Mouse (Mus musculus) intestine, embryonic 16.5 days (tissue): ENCODE measurements at regions not wholly inside any gene's neighbourhood (a gene's known extent, or its start where the extent isn't known, plus 50 kb on each side); places are given as distances from the start of the nearest gene placed in this dataset.
A peak's percentile ranks its signal among the peaks of the same experiment; 100 is the strongest.

Source experiments
- ATAC-seq: fragments of 200-750 bp; cut with Nextera tagmentation; 2 replicates; pipeline ENCODE4 v1.8.0; 2017; ENCODE audit warnings: moderate TSS enrichment, moderate library complexity
- H3K27ac ChIP-seq: fragments of 300-500 bp; sonication (generic); 2 replicates; pipeline ENCODE4 v1.5.1; 2014; ENCODE audit warnings: mild to moderate bottlenecking, low read length
- H3K27me3 ChIP-seq: fragments of 300-500 bp; sonication (generic); replicated peaks from 2 replicates; pipeline ENCODE4 v1.6.1; 2014; ENCODE audit warnings: low read length, control low read depth, mixed read lengths; ENCODE audit not compliant: control insufficient read depth, insufficient read depth
- H3K36me3 ChIP-seq: fragments of 300-500 bp; sonication (generic); 2 replicates; pipeline ENCODE4 v1.6.1; 2014; ENCODE audit warnings: low read length, control low read depth; ENCODE audit not compliant: control insufficient read depth, insufficient read depth
- H3K4me1 ChIP-seq: fragments of 300-500 bp; sonication (generic); 2 replicates; pipeline ENCODE4 v1.6.1; 2014; ENCODE audit warnings: low read length, control low read depth, mixed read lengths; ENCODE audit not compliant: control insufficient read depth, insufficient read depth
- H3K4me2 ChIP-seq: fragments of 300-500 bp; sonication (generic); 2 replicates; pipeline ENCODE4 v1.6.1; 2014; ENCODE audit warnings: low read depth, low read length, control low read depth
- H3K4me3 ChIP-seq: fragments of 300-500 bp; sonication (generic); 2 replicates; pipeline ENCODE4 v1.5.1; 2014; ENCODE audit warnings: mild to moderate bottlenecking, low read length
- H3K9ac ChIP-seq: fragments of 300-500 bp; sonication (generic); 2 replicates; pipeline ENCODE4 v1.6.1; 2014; ENCODE audit warnings: low read depth, low read length
- H3K9me3 ChIP-seq: fragments of 300-500 bp; sonication (generic); 2 replicates; pipeline ENCODE4 v1.6.1; 2016; ENCODE audit warnings: low read length, control low read depth; ENCODE audit not compliant: control insufficient read depth
- WGBS: fragments of 180-500 bp; shearing (Covaris S2); extraction: QIAGEN DNeasy Blood & Tissue Kit; methylation state at CpG from one replicate; pipeline ENCODE4 v1.1.7; 2014; 5-methylcytosine and 5-hydroxymethylcytosine counted together

DNA sequence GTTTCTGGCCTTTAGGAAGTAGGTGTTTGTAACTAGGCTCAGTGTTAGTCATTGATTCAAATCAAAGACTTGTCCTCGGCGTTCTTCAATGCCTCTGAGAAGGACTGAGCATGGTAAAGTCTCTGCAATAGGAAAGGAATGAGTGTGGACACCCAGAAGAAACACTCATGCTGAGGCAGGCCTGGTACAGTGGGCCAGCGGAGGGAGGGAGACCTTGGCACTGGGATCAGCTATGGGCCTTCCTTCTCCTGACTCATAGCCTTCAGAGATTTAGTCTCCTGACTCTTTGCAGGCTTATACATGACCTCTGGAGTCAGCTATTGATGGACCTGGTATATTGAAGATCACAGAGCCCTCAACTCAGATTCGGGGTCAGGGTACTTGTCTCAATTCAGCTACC is 132.8 kb upstream of the Gas1 start:
- Histone ChIP-seq H3K27ac (peak overlapping the region; percentile 88; the same call in 1 of the 2 replicates), H3K4me2 (no peak overlapping the region), H3K4me3 (no peak overlapping the region), H3K36me3 (no peaks in the 10 kb centered on the region), H3K9ac (no peak overlapping the region), H3K4me1 (peaks cover 12% of the 10 kb centered on the region; the same call in 1 of the 2 replicates), H3K9me3 (no peaks in the 10 kb centered on the region), H3K27me3 (no peaks in the 10 kb centered on the region)
- no peak for ATAC-seq
- 83% methylated on average over 4 of the region's 4 CpGs for WGBS

DNA sequence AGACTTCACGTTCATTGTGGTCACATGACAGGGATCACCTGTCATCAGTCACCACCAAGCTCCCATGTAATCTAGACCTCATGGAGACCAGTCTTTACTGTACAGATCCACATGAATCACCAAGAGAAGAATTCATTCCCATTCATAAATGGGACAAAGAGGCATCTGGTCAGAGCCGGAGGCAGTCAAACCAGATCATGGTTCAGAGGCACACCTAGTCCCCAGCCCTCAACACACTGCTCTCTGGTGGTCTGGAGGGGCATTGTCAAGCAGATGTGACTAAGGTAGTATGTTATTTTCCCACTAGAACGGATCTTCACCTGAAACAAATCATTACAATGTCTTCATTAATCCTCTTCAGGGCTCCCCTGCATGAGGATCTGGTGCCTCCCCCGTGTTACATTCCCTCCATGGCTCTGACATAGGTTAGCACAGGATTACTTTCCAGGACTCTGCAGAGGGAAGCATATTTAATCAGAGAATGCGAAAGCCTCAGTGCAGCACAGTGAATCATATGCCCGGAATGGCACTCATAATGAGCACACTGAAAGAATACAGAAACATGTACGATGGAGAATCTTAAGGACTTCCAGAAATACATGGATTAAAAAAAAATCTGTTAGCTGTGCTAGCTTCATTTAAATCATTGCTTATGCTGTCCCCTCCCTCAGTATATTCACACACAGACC is 135.4 kb upstream of the Gas1 start:
- Histone ChIP-seq H3K4me2 (no peak overlapping the region), H3K27ac (no peak overlapping the region), H3K4me1 (peaks cover 9% of the 10 kb centered on the region; the same call in 1 of the 2 replicates), H3K27me3 (no peaks in the 10 kb centered on the region), H3K9me3 (no peaks in the 10 kb centered on the region), H3K36me3 (no peaks in the 10 kb centered on the region), H3K9ac (no peak overlapping the region), H3K4me3 (no peak overlapping the region)
- WGBS = 60% methylated on average over 7 of the region's 7 CpGs
- no peak for ATAC-seq

DNA sequence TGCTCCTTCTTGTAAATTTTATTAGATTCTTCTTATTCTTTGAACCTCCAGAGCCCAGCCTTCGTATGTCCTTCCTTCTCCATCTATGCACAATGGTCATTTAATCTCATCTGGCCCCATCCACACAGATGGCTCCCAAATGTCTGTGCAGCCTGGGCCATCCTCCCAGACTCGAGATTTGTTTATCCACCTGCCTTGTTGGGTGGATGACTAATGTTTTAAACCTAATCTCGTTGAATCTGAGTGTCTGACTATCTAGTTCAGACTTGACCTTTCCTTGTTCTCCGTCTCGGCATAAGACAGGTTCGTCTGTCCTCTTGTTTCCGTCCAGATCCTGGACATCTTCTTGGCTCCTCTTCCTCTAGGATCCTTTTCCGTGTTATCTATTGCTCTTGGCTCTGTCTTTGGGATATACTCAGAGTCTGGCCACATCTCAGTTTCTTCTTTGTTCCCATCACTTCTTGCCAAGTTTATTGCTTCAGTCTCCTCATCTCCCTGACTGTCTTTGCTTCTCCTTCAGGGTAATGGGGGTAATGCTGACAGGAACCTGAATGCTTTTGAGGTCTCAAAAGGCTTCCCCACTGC is 141.4 kb upstream of the Gas1 start:
- 60% methylated on average over 8 of the region's 8 CpGs for WGBS
- H3K9ac ChIP-seq = no peak overlapping the region
- H3K36me3 ChIP-seq = no peaks in the 10 kb centered on the region
- H3K4me2 ChIP-seq = no peak overlapping the region
- no peak overlapping the region for H3K4me3 ChIP-seq
- peak; percentile 39; the same call in 1 of the 2 replicates for ATAC-seq
- no peaks in the 10 kb centered on the region for H3K9me3 ChIP-seq
- no peaks in the 10 kb centered on the region for H3K4me1 ChIP-seq
- H3K27ac ChIP-seq = no peak overlapping the region
- H3K27me3 ChIP-seq = no peaks in the 10 kb centered on the region

GRCm38 (mm10) chr13:60319268-60319667 is 142.1 kb upstream of the Gas1 start:
- H3K27ac ChIP-seq = no peak overlapping the region

GRCm38 (mm10) chr13:60319861-60320602 is 142.9 kb upstream of the Gas1 start:
- H3K4me3 ChIP-seq = no peak overlapping the region
- H3K9ac ChIP-seq = no peak overlapping the region
- H3K27me3 ChIP-seq = no peaks in the 10 kb centered on the region
- H3K9me3 ChIP-seq = no peaks in the 10 kb centered on the region
- no peak overlapping the region for H3K4me2 ChIP-seq
- no peaks in the 10 kb centered on the region for H3K36me3 ChIP-seq
- 54% methylated on average over 5 of the region's 5 CpGs for WGBS
- 0 out of 2 replicates have a peak overlapping the region, but pooled peaks have one; percentile 26 for H3K27ac ChIP-seq
- no peaks in the 10 kb centered on the region for H3K4me1 ChIP-seq
- peak; percentile 57 for ATAC-seq

More at GRCm38 (mm10) chr13:60319268-60319667, 142.1 kb upstream of the Gas1 start:
- ATAC-seq = peak; percentile 73
- Histone ChIP-seq H3K9me3 (no peaks in the 10 kb centered on the region), H3K27me3 (no peaks in the 10 kb centered on the region), H3K4me3 (no peak overlapping the region), H3K4me1 (no peaks in the 10 kb centered on the region), H3K36me3 (no peaks in the 10 kb centered on the region), H3K4me2 (no peak overlapping the region), H3K9ac (no peak overlapping the region)
- WGBS = 62% methylated on average over 4 of the region's 4 CpGs

DNA sequence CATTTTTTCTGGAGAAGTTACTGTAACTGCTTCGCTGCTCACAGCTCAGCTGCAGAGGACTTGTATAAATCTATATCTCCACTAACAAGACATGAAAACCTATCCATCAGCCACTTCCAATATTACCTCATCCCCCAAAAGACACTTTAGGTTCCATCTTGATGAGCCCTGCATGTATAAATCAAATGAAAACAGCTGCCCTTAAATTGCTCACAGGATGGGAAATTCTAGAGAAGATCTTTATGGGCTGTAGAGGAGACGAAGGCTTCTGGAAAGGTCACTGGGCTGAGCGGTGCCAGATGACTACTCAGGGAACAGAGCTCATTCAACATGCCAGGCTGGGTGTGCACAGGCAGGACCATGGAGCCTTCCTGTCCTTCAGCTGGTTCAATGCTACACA is 145.4 kb upstream of the Gas1 start:
- Histone ChIP-seq H3K9me3 (no peaks in the 10 kb centered on the region), H3K27me3 (no peaks in the 10 kb centered on the region), H3K4me1 (no peaks in the 10 kb centered on the region), H3K36me3 (no peaks in the 10 kb centered on the region), H3K9ac (no peak overlapping the region), H3K4me2 (no peak overlapping the region), H3K4me3 (no peak overlapping the region), H3K27ac (no peak overlapping the region)
- no peak for ATAC-seq
- 58% methylated on average over 3 of the region's 3 CpGs for whole genome bisulfite sequencing

DNA sequence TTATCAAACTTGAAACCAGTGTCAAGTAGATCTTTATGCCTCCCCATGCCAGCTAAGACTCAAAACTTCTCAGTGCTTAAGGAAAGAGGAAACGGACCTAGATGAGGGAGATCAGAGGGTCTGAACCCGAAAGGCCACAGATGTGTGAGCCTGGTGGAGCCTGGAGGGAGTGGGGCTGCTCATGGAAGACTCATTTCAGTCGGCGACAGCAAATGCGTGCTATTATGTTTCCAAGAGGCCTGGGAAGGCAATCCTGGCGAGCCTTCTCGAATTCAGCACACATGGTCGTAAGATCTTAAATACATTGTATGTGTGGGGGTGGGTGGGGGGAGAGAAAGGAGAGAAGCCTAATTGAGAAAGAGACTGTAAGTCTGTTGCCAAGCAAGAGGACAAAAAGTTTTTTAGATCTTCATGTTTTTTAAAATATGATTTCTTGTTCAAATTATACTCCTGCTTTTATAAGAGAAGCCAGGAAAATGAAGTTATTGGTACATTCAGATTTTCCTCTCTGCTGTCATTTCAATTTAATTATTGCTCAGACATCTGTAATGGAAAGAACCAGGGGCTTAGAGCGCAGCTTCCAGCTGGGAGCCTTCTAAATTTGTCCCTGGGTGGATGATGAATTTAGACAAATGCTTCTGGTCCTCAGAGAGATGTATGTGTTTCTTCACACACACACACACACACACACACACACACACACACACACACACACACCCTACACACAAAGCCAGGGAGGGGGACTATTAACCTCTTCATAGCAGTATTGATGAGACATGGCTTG is 153.5 kb upstream of the Gas1 start:
- H3K36me3 ChIP-seq = no peaks in the 10 kb centered on the region
- H3K4me1 ChIP-seq = no peaks in the 10 kb centered on the region
- H3K27ac ChIP-seq = no peak overlapping the region
- no peaks in the 10 kb centered on the region for H3K27me3 ChIP-seq
- no peak overlapping the region for H3K4me3 ChIP-seq
- no peak overlapping the region for H3K9ac ChIP-seq
- no peak overlapping the region for H3K4me2 ChIP-seq
- ATAC-seq = no peak
- no peaks in the 10 kb centered on the region for H3K9me3 ChIP-seq
- WGBS = 63% methylated on average over 9 of the region's 9 CpGs

DNA sequence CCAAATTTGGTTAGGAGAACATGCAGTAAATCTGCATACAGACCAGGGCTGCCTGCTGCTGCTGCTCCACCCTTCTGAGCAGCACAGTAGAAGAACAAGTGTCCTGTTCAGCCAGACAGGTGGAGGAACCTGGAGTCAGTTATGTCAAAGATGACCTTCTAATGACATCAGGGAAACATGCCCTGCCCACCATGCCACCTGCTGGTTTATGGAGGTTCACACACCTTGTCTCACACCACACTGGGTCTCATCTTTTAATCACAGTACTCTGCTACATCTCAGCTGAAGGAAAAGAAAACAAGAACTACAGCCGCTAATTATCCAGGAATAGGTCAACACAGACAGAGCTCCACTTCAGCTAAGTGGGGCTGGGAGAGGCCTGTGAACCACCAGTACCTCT is 159.0 kb upstream of the Gas1 start:
- H3K36me3 ChIP-seq = no peaks in the 10 kb centered on the region
- H3K9ac ChIP-seq = no peak overlapping the region
- H3K9me3 ChIP-seq = no peaks in the 10 kb centered on the region
- H3K27ac ChIP-seq = no peak overlapping the region
- H3K4me3 ChIP-seq = no peak overlapping the region
- no peak for ATAC-seq
- no peaks in the 10 kb centered on the region for H3K27me3 ChIP-seq
- WGBS = 40% methylated on average over 1 of the region's 1 CpGs
- no peaks in the 10 kb centered on the region for H3K4me1 ChIP-seq
- H3K4me2 ChIP-seq = no peak overlapping the region

GRCm38 (mm10) chr13:60337383-60337782 is 160.2 kb upstream of the Gas1 start:
- Histone ChIP-seq H3K27me3 (no peaks in the 10 kb centered on the region), H3K4me3 (no peak overlapping the region), H3K36me3 (no peaks in the 10 kb centered on the region), H3K9me3 (no peaks in the 10 kb centered on the region), H3K4me2 (no peak overlapping the region), H3K9ac (no peak overlapping the region), H3K27ac (no peak overlapping the region), H3K4me1 (no peaks in the 10 kb centered on the region)
- peak; percentile 44; the same call in 1 of the 2 replicates for ATAC-seq
- WGBS = 41% methylated on average over 2 of the region's 2 CpGs
